25 mouse cellular contexts compared by ENCODE assay signal in genomic region chr13:26382154-26382553, GRCm38 (mm10).
DNase-seq lines count a peak whose midpoint lies in the region; ATAC-seq and TF ChIP-seq lines count a peak whose summit lies in the region.
"Had no signal": no experiment of that assay in that cellular context is flagged by ENCODE, and none has a peak within 500 bp of the region (broad histone marks: within the 10 kb centered on the region; RNA-seq: fewer than 3 reads in every experiment).

No protein-coding gene starts in this region.

- H3K9me3 ChIP-seq in midbrain, postnatal 0 days (ENCODE audit: low read length): no peaks in the 10 kb centered on the region
- no peaks in the 10 kb centered on the region for H3K9me3 ChIP-seq in midbrain, embryonic 16.5 days (replicated peaks; ENCODE audit: control insufficient read depth, low read length, poor library complexity, severe bottlenecking)
- H3K9me3 ChIP-seq: embryonic facial prominence, embryonic 15.5 days; forebrain, embryonic 10.5 days; heart, embryonic 10.5 days; limb, embryonic 10.5 days; megakaryocyte, embryonic 14.5 days; midbrain, embryonic 15.5 days had no signal

- DNase-seq in frontal cortex, adult 2 months (ENCODE audit: extremely low spot score in 1 of 2, low spot score in 1 of 2): peak; percentile 2 to 8
- DNase-seq in frontal cortex, postnatal 14 days (ENCODE audit: low spot score in 2 of 2): no peak
- DNase-seq in midbrain, postnatal 0 days (ENCODE audit: low spot score): peak; percentile 43
- DNase-seq in brain, embryonic 14.5 days (ENCODE audit: low read depth): peak; percentile 18
- DNase-seq in kidney, postnatal 36 days: no peak
- DNase-seq: adrenal gland, adult 8-10 months; B cell, adult 2 months; cerebellum, postnatal 36 days; gastrocnemius, postnatal 36 days; heart, postnatal 10 days; liver, postnatal 0 days; lung, postnatal 10 days; retina, postnatal 1 day; thymus, adult 18-20 months; thymus, postnatal 4 days had no signal

- no peak for TF ChIP-seq CTCF in midbrain, postnatal 0 days (IDR thresholded peaks at IDR 0.05)
- no peak for TF ChIP-seq CTCF in brain, embryonic 14.5 days (IDR thresholded peaks at IDR 0.05; ENCODE audit: borderline replicate concordance, extremely low read depth, insufficient read depth, insufficient read length)

- no peaks in the 10 kb centered on the region for H3K4me1 ChIP-seq in midbrain, postnatal 0 days (ENCODE audit: insufficient read depth, low read length)
- H3K4me1 ChIP-seq in midbrain, embryonic 16.5 days (ENCODE audit: control insufficient read depth, insufficient read depth, low read length): no peaks in the 10 kb centered on the region
- H3K4me1 ChIP-seq: forebrain, embryonic 10.5 days; heart, embryonic 10.5 days; limb, embryonic 10.5 days; megakaryocyte, embryonic 14.5 days; midbrain, embryonic 15.5 days had no signal

- H3K79me2 ChIP-seq in myocyte (ENCODE audit: control insufficient read depth, insufficient read depth): no peaks in the 10 kb centered on the region

- no peak overlapping the region for H3ac ChIP-seq in myocyte (ENCODE audit: control insufficient read depth, insufficient read length)

- no peak for TF ChIP-seq POLR2A in brain, embryonic 14.5 days (IDR thresholded peaks at IDR 0.05; ENCODE audit: borderline replicate concordance, extremely low read depth, insufficient read depth, insufficient read length, poor library complexity, severe bottlenecking)
- TF ChIP-seq POLR2A in myocyte (IDR thresholded peaks at IDR 0.05; ENCODE audit: insufficient read length, low read depth): no peak

- H3K9ac ChIP-seq in midbrain, postnatal 0 days (replicated peaks; ENCODE audit: low read length, poor library complexity, severe bottlenecking): no peak overlapping the region
- no peak overlapping the region for H3K9ac ChIP-seq in midbrain, embryonic 16.5 days (ENCODE audit: low read depth, low read length)
- H3K9ac ChIP-seq: embryonic facial prominence, embryonic 15.5 days; hindbrain, embryonic 14.5 days; liver, postnatal 0 days; midbrain, embryonic 15.5 days had no signal

- H3K27ac ChIP-seq in midbrain, postnatal 0 days (ENCODE audit: low read depth, low read length): no peak overlapping the region
- no peak overlapping the region for H3K27ac ChIP-seq in midbrain, embryonic 16.5 days (ENCODE audit: low read length)
- H3K27ac ChIP-seq: embryonic facial prominence, embryonic 15.5 days; forebrain, embryonic 10.5 days; heart, embryonic 10.5 days; hindbrain, embryonic 14.5 days; limb, embryonic 10.5 days; midbrain, embryonic 15.5 days had no signal

- no peak overlapping the region for H3K4me2 ChIP-seq in midbrain, postnatal 0 days (ENCODE audit: low read depth, low read length, poor library complexity, severe bottlenecking)
- no peak overlapping the region for H3K4me2 ChIP-seq in midbrain, embryonic 16.5 days (ENCODE audit: low read length)
- H3K4me2 ChIP-seq in myocyte (ENCODE audit: low read depth): no peak overlapping the region
- H3K4me2 ChIP-seq: embryonic facial prominence, embryonic 15.5 days; hindbrain, embryonic 14.5 days; midbrain, embryonic 15.5 days had no signal

- WGBS in midbrain, postnatal 0 days: 81% methylated on average over 2 of the region's 2 CpGs
- WGBS in midbrain, embryonic 16.5 days: 95% methylated on average over 2 of the region's 2 CpGs

- H3K4me3 ChIP-seq in midbrain, postnatal 0 days (ENCODE audit: low read depth, low read length): no peak overlapping the region
- no peak overlapping the region for H3K4me3 ChIP-seq in midbrain, embryonic 16.5 days (ENCODE audit: low read depth, low read length)
- H3K4me3 ChIP-seq in myocyte: no peak overlapping the region
- H3K4me3 ChIP-seq: embryonic facial prominence, embryonic 15.5 days; forebrain, embryonic 10.5 days; heart, embryonic 10.5 days; limb, embryonic 10.5 days; megakaryocyte, embryonic 14.5 days; midbrain, embryonic 15.5 days had no signal

- H3K27me3 ChIP-seq in midbrain, postnatal 0 days (ENCODE audit: insufficient read depth, low read length): no peaks in the 10 kb centered on the region
- H3K27me3 ChIP-seq in midbrain, embryonic 16.5 days (ENCODE audit: control insufficient read depth, insufficient read depth, low read depth, low read length): no peaks in the 10 kb centered on the region
- no peaks in the 10 kb centered on the region for H3K27me3 ChIP-seq in myocyte (ENCODE audit: control insufficient read depth, insufficient read depth, insufficient read length)
- H3K27me3 ChIP-seq: embryonic facial prominence, embryonic 15.5 days; megakaryocyte, embryonic 14.5 days; midbrain, embryonic 15.5 days had no signal

- no peaks in the 10 kb centered on the region for H3K36me3 ChIP-seq in midbrain, postnatal 0 days (ENCODE audit: insufficient read depth, low read length)
- H3K36me3 ChIP-seq in midbrain, embryonic 16.5 days (ENCODE audit: control insufficient read depth, insufficient read depth, low read length): no peaks in the 10 kb centered on the region
- H3K36me3 ChIP-seq in myocyte (ENCODE audit: control insufficient read depth, insufficient read depth): no peaks in the 10 kb centered on the region
- H3K36me3 ChIP-seq: embryonic facial prominence, embryonic 15.5 days; forebrain, embryonic 10.5 days; heart, embryonic 10.5 days; limb, embryonic 10.5 days; midbrain, embryonic 15.5 days had no signal

- no peak for ATAC-seq in midbrain, postnatal 0 days (ENCODE audit: low FRiP score)
- ATAC-seq in midbrain, embryonic 16.5 days: no peak
- ATAC-seq: intestine, embryonic 16.5 days; liver, postnatal 0 days; midbrain, embryonic 15.5 days had no signal

TF ChIP-seq in myocyte, 11 proteins besides CTCF, POLR2A, EP300 and RAD21:
- peak; percentile 46 to 90 (median 74) for TF ChIP-seq MYOD1 (IDR thresholded peaks at IDR 0.05; ENCODE audit: control insufficient read depth in 1 of 3, insufficient read length in 2 of 3, low read depth in 2 of 3)
- TF ChIP-seq MAX (IDR thresholded peaks at IDR 0.05; ENCODE audit: low read depth): no peak
- TF ChIP-seq E2F4 (IDR thresholded peaks at IDR 0.05; ENCODE audit: insufficient read depth): no peak
- peak; percentile 7 for TF ChIP-seq TCF3 (IDR thresholded peaks at IDR 0.05; ENCODE audit: insufficient read length, low read depth)
- TF ChIP-seq SRF (IDR thresholded peaks at IDR 0.05; ENCODE audit: control insufficient read depth, insufficient read length, low read depth): no peak
- no peak for TF ChIP-seq CEBPB (IDR thresholded peaks at IDR 0.05; ENCODE audit: insufficient read depth, poor library complexity, severe bottlenecking)
- peak in 2 of 3 experiments; percentile 25 to 39 for TF ChIP-seq MYOG (IDR thresholded peaks at IDR 0.05; ENCODE audit: control insufficient read depth in 1 of 3, insufficient read depth in 1 of 3, insufficient read length in 2 of 3, low read depth in 2 of 3)
- TF ChIP-seq POLR2AphosphoS2 (IDR thresholded peaks at IDR 0.05; ENCODE audit: insufficient read length, low read depth): no peak
- peak; percentile 40 for TF ChIP-seq TCF12 (IDR thresholded peaks at IDR 0.05; ENCODE audit: insufficient read depth, poor library complexity, severe bottlenecking)
- no peak for TF ChIP-seq USF1 (IDR thresholded peaks at IDR 0.05; ENCODE audit: low read depth)
- TF ChIP-seq REST (IDR thresholded peaks at IDR 0.05; ENCODE audit: insufficient read depth, insufficient read length): no peak

Comparison
In these comparisons a context has a peak if more than half of its experiments do, and no peak if none do; other contexts are left out.
1. DNase-seq: peak in frontal cortex, adult 2 months (2 of 2), midbrain, postnatal 0 days (single experiment) and brain, embryonic 14.5 days (single experiment); none in frontal cortex, postnatal 14 days (0 of 2) and kidney, postnatal 36 days (0 of 2).